8 mouse cellular contexts compared by ENCODE assay signal in genomic region chr4:138504632-138505101, GRCm38 (mm10). TPM values are rescaled to one million over a fixed set of nuclear protein-coding genes. Genes with fewer than 3 reads are reported as not detected.
A peak's percentile ranks its signal among the peaks of the same experiment; 100 is the strongest.
DNase-seq lines count a peak whose midpoint lies in the region; TF ChIP-seq lines count a peak whose summit lies in the region.

No protein-coding gene starts in this region.

- no peaks in the 10 kb centered on the region for H3K36me3 ChIP-seq in E14TG2a.4 (ENCODE audit: insufficient read depth, low read length)
- no peaks in the 10 kb centered on the region for H3K36me3 ChIP-seq in midbrain, embryonic 10.5 days

- 1% methylated on average over 16 of the region's 16 CpGs for WGBS in midbrain, embryonic 10.5 days
- WGBS in cerebellum, adult 2 months: 8% methylated on average over 16 of the region's 16 CpGs

- no peaks in the 10 kb centered on the region for H3K9me3 ChIP-seq in E14TG2a.4 (ENCODE audit: low read length)
- no peaks in the 10 kb centered on the region for H3K9me3 ChIP-seq in midbrain, embryonic 10.5 days (replicated peaks)

- TF ChIP-seq CTCF in E14TG2a.4 (conservative IDR thresholded peaks at IDR 0.05; ENCODE audit: low read length): no peak
- no peak for TF ChIP-seq CTCF in cortical plate, adult 2 months (IDR thresholded peaks at IDR 0.05; ENCODE audit: extremely low read depth, insufficient read depth, low read length)
- no peak for TF ChIP-seq CTCF in cerebellum, adult 2 months (IDR thresholded peaks at IDR 0.05; ENCODE audit: borderline replicate concordance, insufficient read depth, low read depth, low read length)

- H3K4me1 ChIP-seq in E14TG2a.4 (replicated peaks; ENCODE audit: low read depth, low read length): peaks cover 26% of the 10 kb centered on the region
- H3K4me1 ChIP-seq in cortical plate, adult 2 months (ENCODE audit: control insufficient read depth, insufficient read depth, low read length): no peaks in the 10 kb centered on the region
- peaks cover 22% of the 10 kb centered on the region for H3K4me1 ChIP-seq in midbrain, embryonic 10.5 days
- no peaks in the 10 kb centered on the region for H3K4me1 ChIP-seq in cerebellum, adult 2 months (ENCODE audit: control insufficient read depth, insufficient read depth, low read length)

- peak; percentile 12 to 29 for DNase-seq in gastrocnemius, adult 8-10 months (ENCODE audit: low spot score in 2 of 2)
- peak; percentile 69 to 87 for DNase-seq in layer of hippocampus, adult 18-20 months (ENCODE audit: low spot score in 2 of 2)
- peak; percentile 74 for DNase-seq in midbrain, embryonic 10.5 days (ENCODE audit: low spot score)
- DNase-seq in telencephalon, adult 2 months (ENCODE audit: low read depth, low spot score): peak; percentile 96
- DNase-seq in cerebellum, adult 2 months: no peak
- DNase-seq in adrenal gland, adult 2 months: no peak

- peak; percentile 54 for TF ChIP-seq POLR2A in cortical plate, adult 2 months (IDR thresholded peaks at IDR 0.05; ENCODE audit: extremely low read depth, insufficient read depth, low read length)
- TF ChIP-seq POLR2A in cerebellum, adult 2 months (IDR thresholded peaks at IDR 0.05; ENCODE audit: borderline replicate concordance, insufficient read depth, low read length): no peak

- peak overlapping the region; percentile 30 for H3K27ac ChIP-seq in cortical plate, adult 2 months (ENCODE audit: insufficient read depth, low read length)
- H3K27ac ChIP-seq in midbrain, embryonic 10.5 days (replicated peaks): peak overlapping the region; percentile 80
- H3K27ac ChIP-seq in cerebellum, adult 2 months (ENCODE audit: insufficient read depth, low read length): no peak overlapping the region

- H3K27me3 ChIP-seq in E14TG2a.4 (ENCODE audit: insufficient read depth, low read length): peaks cover 14% of the 10 kb centered on the region
- peaks cover 25% of the 10 kb centered on the region for H3K27me3 ChIP-seq in midbrain, embryonic 10.5 days (ENCODE audit: low read depth, poor library complexity, severe bottlenecking)
- no peaks in the 10 kb centered on the region; the same call in 1 of the 2 replicates for H3K27me3 ChIP-seq in cerebellum, adult 2 months (ENCODE audit: control insufficient read depth, insufficient read depth, low read length)

- H3K4me3 ChIP-seq in E14TG2a.4 (replicated peaks; ENCODE audit: low read length): peak overlapping the region; percentile 46
- no peak overlapping the region for H3K4me3 ChIP-seq in cortical plate, adult 2 months (ENCODE audit: insufficient read depth, low read length)
- peak overlapping the region; percentile 43 for H3K4me3 ChIP-seq in midbrain, embryonic 10.5 days
- H3K4me3 ChIP-seq in cerebellum, adult 2 months (replicated peaks; ENCODE audit: insufficient read depth, low read depth, low read length): no peak overlapping the region

RNA-seq across cellular contexts. Expression of gene Camk2n1, which starts 50.6 kb away (rescaled TPM):
- 995 and 1,039 TPM in 2 replicates for polyA plus RNA-seq in cortical plate, adult 2 months (2012; rRNA removed)
- 1 to 10 TPM; 3.8 to 6.1 (median 5.3) TPM for total RNA-seq in gastrocnemius, adult 8-10 months (2022)
- 100 to 1,000 TPM; 405 to 413 TPM for total RNA-seq in layer of hippocampus, adult 18-20 months (2021)
- polyA plus RNA-seq in midbrain, embryonic 10.5 days (2016; fragmentation: Nextera tagmentation; extraction: Ambion mirVana): 3.3 and 3.9 TPM in 2 replicates
- polyA plus RNA-seq in cerebellum, adult 2 months (2012; rRNA removed): 99.0 and 109 TPM in 2 replicates
- total RNA-seq in adrenal gland, adult 2 months (2021): 10 to 100 TPM; 24.4 to 26.4 TPM
- polyA plus RNA-seq in adrenal gland, adult 2 months (2012; rRNA removed): 30.9 and 69.4 TPM in 2 replicates

Comparison
In these comparisons a context has a peak if more than half of its experiments do, and no peak if none do; other contexts are left out.
1. H3K4me3 ChIP-seq: peak in E14TG2a.4 (single experiment) and midbrain, embryonic 10.5 days (single experiment); none in cortical plate, adult 2 months (single experiment) and cerebellum, adult 2 months (single experiment).
2. DNase-seq: peak in gastrocnemius, adult 8-10 months (2 of 2), layer of hippocampus, adult 18-20 months (2 of 2), midbrain, embryonic 10.5 days (single experiment) and telencephalon, adult 2 months (single experiment); none in cerebellum, adult 2 months (0 of 2) and adrenal gland, adult 2 months (single experiment).